Mouse (Mus musculus): ENCODE results near the gene Slc25a26. TPM values are rescaled to one million over a fixed set of nuclear protein-coding genes. Genes with fewer than 3 reads are reported as not detected.

The Slc25a26 gene
- polyA plus RNA-seq, 1 experiment: 0.08 TPM

GRCm38 (mm10) chr6:94518171-94518570 lies 18.0 kb downstream of the Slc25a26 start:
- no peak for TF ChIP-seq TAL1 (IDR thresholded peaks at IDR 0.05; ENCODE audit: low read length)
- TF ChIP-seq GATA1 (IDR thresholded peaks at IDR 0.05; ENCODE audit: low read length): no peak
- Histone ChIP-seq H3K36me3 (ENCODE audit: control insufficient read depth) (no peaks in the 10 kb centered on the region), H3K4me1 (ENCODE audit: control insufficient read depth) (no peaks in the 10 kb centered on the region), H3K4me3 (replicated peaks) (no peak overlapping the region), H3K9me3 (ENCODE audit: control insufficient read depth, low read length) (no peaks in the 10 kb centered on the region), H3K27me3 (ENCODE audit: control insufficient read depth) (no peaks in the 10 kb centered on the region)

GRCm38 (mm10) chr6:94524335-94524734 lies 24.2 kb downstream of the Slc25a26 start:
- H3K4me3 ChIP-seq (replicated peaks): no peak overlapping the region
- H3K4me1 ChIP-seq (ENCODE audit: control insufficient read depth): no peaks in the 10 kb centered on the region
- H3K27me3 ChIP-seq (ENCODE audit: control insufficient read depth): no peaks in the 10 kb centered on the region
- no peaks in the 10 kb centered on the region for H3K36me3 ChIP-seq (ENCODE audit: control insufficient read depth)
- no peaks in the 10 kb centered on the region for H3K9me3 ChIP-seq (ENCODE audit: control insufficient read depth, low read length)
- TF ChIP-seq TAL1 (IDR thresholded peaks at IDR 0.05; ENCODE audit: low read length): no peak
- no peak for TF ChIP-seq GATA1 (IDR thresholded peaks at IDR 0.05; ENCODE audit: low read length)

DNA sequence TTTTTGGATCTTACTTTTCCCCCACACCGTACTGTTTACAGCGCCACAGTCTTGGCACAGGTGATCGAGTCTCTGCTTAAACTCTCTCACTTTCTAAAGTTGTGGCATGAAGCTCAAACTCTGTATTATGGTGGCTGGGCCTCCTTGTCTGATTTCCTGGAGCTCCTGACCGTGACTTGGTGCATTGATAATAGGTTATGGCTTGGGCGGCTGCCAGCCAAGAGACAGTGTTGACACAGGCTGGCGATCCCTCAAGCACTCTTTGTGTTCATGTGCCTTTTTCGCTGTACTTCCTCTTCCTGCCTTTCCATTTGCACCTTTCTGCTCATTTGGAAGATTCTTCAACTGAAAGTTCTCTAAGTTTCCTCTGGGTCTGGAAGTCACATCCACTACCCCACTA lies 30.6 kb downstream of the Slc25a26 start:
- Histone ChIP-seq H3K4me1 (ENCODE audit: control insufficient read depth) (peaks cover 1% of the 10 kb centered on the region; the same call in 1 of the 2 replicates), H3K4me3 (replicated peaks) (no peak overlapping the region), H3K27me3 (ENCODE audit: control insufficient read depth) (no peaks in the 10 kb centered on the region), H3K36me3 (ENCODE audit: control insufficient read depth) (no peaks in the 10 kb centered on the region), H3K9me3 (ENCODE audit: control insufficient read depth, low read length) (no peaks in the 10 kb centered on the region)
- TF ChIP-seq GATA1 (IDR thresholded peaks at IDR 0.05; ENCODE audit: low read length) (no peak), TAL1 (IDR thresholded peaks at IDR 0.05; ENCODE audit: low read length) (no peak)

- H3K4me3 ChIP-seq (replicated peaks): no peak overlapping the region
- TF ChIP-seq TAL1 (IDR thresholded peaks at IDR 0.05; ENCODE audit: low read length): no peak
- TF ChIP-seq GATA1 (IDR thresholded peaks at IDR 0.05; ENCODE audit: low read length): no peak
- H3K4me1 ChIP-seq (ENCODE audit: control insufficient read depth): peaks cover 1% of the 10 kb centered on the region; the same call in 1 of the 2 replicates
- H3K36me3 ChIP-seq (ENCODE audit: control insufficient read depth): no peaks in the 10 kb centered on the region
- H3K27me3 ChIP-seq (ENCODE audit: control insufficient read depth): no peaks in the 10 kb centered on the region
- H3K9me3 ChIP-seq (ENCODE audit: control insufficient read depth, low read length): no peaks in the 10 kb centered on the region
Measured at GRCm38 (mm10) chr6:94532086-94532485, 32.0 kb downstream of the Slc25a26 start.

- TF ChIP-seq GATA1 (IDR thresholded peaks at IDR 0.05; ENCODE audit: low read length) (no peak), TAL1 (IDR thresholded peaks at IDR 0.05; ENCODE audit: low read length) (no peak)
- no peak overlapping the region for H3K4me3 ChIP-seq (replicated peaks)
- no peaks in the 10 kb centered on the region for H3K4me1 ChIP-seq (ENCODE audit: control insufficient read depth)
- H3K27me3 ChIP-seq (ENCODE audit: control insufficient read depth): no peaks in the 10 kb centered on the region
- no peaks in the 10 kb centered on the region for H3K36me3 ChIP-seq (ENCODE audit: control insufficient read depth)
- H3K9me3 ChIP-seq (ENCODE audit: control insufficient read depth, low read length): no peaks in the 10 kb centered on the region
Measured at GRCm38 (mm10) chr6:94536478-94536877, 36.3 kb downstream of the Slc25a26 start.

DNA sequence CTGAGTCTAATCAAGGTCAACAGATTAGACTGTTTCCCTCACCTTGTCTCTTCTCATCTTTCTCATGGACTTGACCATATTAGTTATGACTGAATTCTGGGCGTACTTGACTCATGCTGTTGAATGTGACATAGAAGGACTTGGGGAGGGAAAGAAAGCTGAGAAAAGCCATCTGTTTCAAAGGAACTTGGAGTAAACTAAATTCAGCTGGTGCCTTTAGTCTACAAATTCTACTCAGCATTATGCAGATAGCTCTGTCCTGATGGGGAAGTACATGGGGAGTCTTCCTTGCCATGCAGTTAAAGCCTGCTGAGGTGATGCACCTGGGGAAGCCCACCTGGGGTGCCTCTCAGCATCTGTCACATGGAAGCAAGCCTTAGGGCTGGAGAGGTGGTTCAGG lies 37.5 kb downstream of the Slc25a26 start:
- H3K4me1 ChIP-seq (ENCODE audit: control insufficient read depth): no peaks in the 10 kb centered on the region
- no peaks in the 10 kb centered on the region for H3K36me3 ChIP-seq (ENCODE audit: control insufficient read depth)
- TF ChIP-seq GATA1 (IDR thresholded peaks at IDR 0.05; ENCODE audit: low read length) (no peak), TAL1 (IDR thresholded peaks at IDR 0.05; ENCODE audit: low read length) (no peak)
- H3K27me3 ChIP-seq (ENCODE audit: control insufficient read depth): no peaks in the 10 kb centered on the region
- H3K4me3 ChIP-seq (replicated peaks): no peak overlapping the region
- no peaks in the 10 kb centered on the region for H3K9me3 ChIP-seq (ENCODE audit: control insufficient read depth, low read length)

DNA sequence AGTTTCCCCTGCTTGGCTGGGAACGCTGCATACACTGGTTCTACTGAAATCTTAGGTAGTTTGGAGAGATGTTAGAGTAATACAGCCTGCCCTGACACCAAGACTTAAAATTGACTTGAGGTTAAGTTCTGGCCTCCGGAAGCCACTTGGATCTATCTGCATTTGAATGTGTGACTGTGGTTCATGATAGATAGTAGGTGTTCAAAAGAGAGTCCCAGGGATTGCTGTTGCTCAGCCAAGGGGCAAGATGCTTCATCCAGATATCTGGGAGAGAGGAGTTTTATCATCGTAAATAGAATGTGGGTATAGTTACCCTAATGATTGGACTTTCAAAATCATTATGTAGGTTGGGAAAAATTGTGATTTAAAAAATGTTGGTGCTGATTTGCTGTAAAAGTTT lies 40.0 kb downstream of the Slc25a26 start:
- Histone ChIP-seq H3K36me3 (ENCODE audit: control insufficient read depth) (no peaks in the 10 kb centered on the region), H3K27me3 (ENCODE audit: control insufficient read depth) (no peaks in the 10 kb centered on the region), H3K4me1 (ENCODE audit: control insufficient read depth) (no peaks in the 10 kb centered on the region), H3K4me3 (replicated peaks) (no peak overlapping the region), H3K9me3 (ENCODE audit: control insufficient read depth, low read length) (no peaks in the 10 kb centered on the region)
- TF ChIP-seq GATA1 (IDR thresholded peaks at IDR 0.05; ENCODE audit: low read length) (no peak), TAL1 (IDR thresholded peaks at IDR 0.05; ENCODE audit: low read length) (no peak)

DNA sequence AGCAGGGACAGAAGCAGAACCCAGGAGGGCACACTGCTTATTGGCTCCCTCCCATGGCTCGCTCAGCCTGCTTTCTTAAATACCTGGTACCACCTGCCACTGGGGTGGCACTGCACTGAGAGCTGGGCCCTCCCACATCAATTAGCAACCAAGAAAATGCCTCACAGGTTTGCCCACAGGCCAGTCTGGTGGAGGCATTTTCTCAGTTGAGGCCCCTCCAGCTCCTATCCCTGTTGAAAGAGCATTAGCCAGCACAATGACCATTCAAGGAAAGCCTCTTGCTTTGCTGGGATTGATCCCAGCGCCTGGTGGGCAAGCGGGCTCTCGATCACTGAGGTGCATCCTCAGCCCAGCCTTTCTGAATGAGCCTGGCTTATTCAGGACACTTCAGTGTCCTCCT lies 40.5 kb downstream of the Slc25a26 start:
- Histone ChIP-seq H3K27me3 (ENCODE audit: control insufficient read depth) (no peaks in the 10 kb centered on the region), H3K4me1 (ENCODE audit: control insufficient read depth) (no peaks in the 10 kb centered on the region), H3K36me3 (ENCODE audit: control insufficient read depth) (no peaks in the 10 kb centered on the region), H3K9me3 (ENCODE audit: control insufficient read depth, low read length) (no peaks in the 10 kb centered on the region), H3K4me3 (replicated peaks) (no peak overlapping the region)
- TF ChIP-seq TAL1 (IDR thresholded peaks at IDR 0.05; ENCODE audit: low read length) (no peak), GATA1 (IDR thresholded peaks at IDR 0.05; ENCODE audit: low read length) (no peak)

GRCm38 (mm10) chr6:94541133-94541532 lies 41.0 kb downstream of the Slc25a26 start:
- Histone ChIP-seq H3K36me3 (ENCODE audit: control insufficient read depth) (no peaks in the 10 kb centered on the region), H3K27me3 (ENCODE audit: control insufficient read depth) (no peaks in the 10 kb centered on the region), H3K4me1 (ENCODE audit: control insufficient read depth) (no peaks in the 10 kb centered on the region), H3K9me3 (ENCODE audit: control insufficient read depth, low read length) (no peaks in the 10 kb centered on the region), H3K4me3 (replicated peaks) (no peak overlapping the region)
- TF ChIP-seq TAL1 (IDR thresholded peaks at IDR 0.05; ENCODE audit: low read length) (no peak), GATA1 (IDR thresholded peaks at IDR 0.05; ENCODE audit: low read length) (no peak)

GRCm38 (mm10) chr6:94541854-94542253 lies 41.7 kb downstream of the Slc25a26 start:
- no peaks in the 10 kb centered on the region for H3K36me3 ChIP-seq (ENCODE audit: control insufficient read depth)
- TF ChIP-seq GATA1 (IDR thresholded peaks at IDR 0.05; ENCODE audit: low read length): no peak
- no peak for TF ChIP-seq TAL1 (IDR thresholded peaks at IDR 0.05; ENCODE audit: low read length)
- H3K4me3 ChIP-seq (replicated peaks): no peak overlapping the region
- H3K4me1 ChIP-seq (ENCODE audit: control insufficient read depth): no peaks in the 10 kb centered on the region
- no peaks in the 10 kb centered on the region for H3K27me3 ChIP-seq (ENCODE audit: control insufficient read depth)
- H3K9me3 ChIP-seq (ENCODE audit: control insufficient read depth, low read length): no peaks in the 10 kb centered on the region
